In genomic region chr8:91383811-91384210, GRCm38 (mm10) we compare ENCODE assay signal across 14 mouse cellular contexts.
DNase-seq lines count a peak whose midpoint lies in the region; ATAC-seq and TF ChIP-seq lines count a peak whose summit lies in the region.
"Had no signal": no experiment of that assay in that cellular context is flagged by ENCODE, and none has a peak within 500 bp of the region (broad histone marks: within the 10 kb centered on the region; RNA-seq: fewer than 3 reads in every experiment).

No protein-coding gene starts in this region.

- no peak overlapping the region for H3K4me2 ChIP-seq in forebrain, embryonic 11.5 days (ENCODE audit: low read depth, low read length, severe bottlenecking)
- H3K4me2 ChIP-seq in lung, embryonic 15.5 days = no peak overlapping the region
- no peak overlapping the region for H3K4me2 ChIP-seq in forebrain, embryonic 15.5 days (replicated peaks)
- H3K4me2 ChIP-seq: neural tube, embryonic 15.5 days had no signal

- TF ChIP-seq CTCF in lung, adult 2 months (IDR thresholded peaks at IDR 0.05; ENCODE audit: insufficient read depth, low read length) = no peak

- no peaks in the 10 kb centered on the region for H3K9me3 ChIP-seq in forebrain, embryonic 10.5 days
- H3K9me3 ChIP-seq in forebrain, embryonic 11.5 days (ENCODE audit: control insufficient read depth, low read length) = no peaks in the 10 kb centered on the region
- H3K9me3 ChIP-seq in lung, embryonic 15.5 days = no peaks in the 10 kb centered on the region
- H3K9me3 ChIP-seq in forebrain, embryonic 15.5 days = no peaks in the 10 kb centered on the region
- H3K9me3 ChIP-seq: limb, embryonic 10.5 days; neural tube, embryonic 15.5 days had no signal

- peaks cover 67% of the 10 kb centered on the region for H3K4me1 ChIP-seq in forebrain, embryonic 10.5 days
- H3K4me1 ChIP-seq in forebrain, embryonic 11.5 days (replicated peaks; ENCODE audit: control insufficient read depth, insufficient read depth, low read length) = peaks cover 8% of the 10 kb centered on the region; the same call in 1 of the 2 replicates
- H3K4me1 ChIP-seq in lung, embryonic 15.5 days = peaks cover 47% of the 10 kb centered on the region
- 0 out of 2 replicates have a peak, but pooled peaks cover 3% of the 10 kb centered on the region for H3K4me1 ChIP-seq in lung, adult 2 months (ENCODE audit: control insufficient read depth, insufficient read depth, low read length)
- H3K4me1 ChIP-seq in brown adipose tissue, adult 24 weeks (ENCODE audit: control insufficient read depth, insufficient read depth, insufficient read length, low read length) = peaks cover 2% of the 10 kb centered on the region; the same call in 1 of the 2 replicates
- peaks cover 27% of the 10 kb centered on the region for H3K4me1 ChIP-seq in forebrain, embryonic 15.5 days

- 28% methylated on average over 11 of the region's 11 CpGs for WGBS in forebrain, embryonic 10.5 days
- 19% methylated on average over 11 of the region's 11 CpGs for WGBS in forebrain, embryonic 11.5 days
- WGBS in lung, embryonic 15.5 days = 64% methylated on average over 11 of the region's 11 CpGs
- 79% methylated on average over 11 of the region's 11 CpGs for WGBS in lung, adult 2 months
- 12% methylated on average over 11 of the region's 11 CpGs for WGBS in forebrain, embryonic 15.5 days

- no peak overlapping the region for H3K9ac ChIP-seq in forebrain, embryonic 11.5 days (ENCODE audit: low read length)
- no peak overlapping the region for H3K9ac ChIP-seq in lung, embryonic 15.5 days
- no peak overlapping the region for H3K9ac ChIP-seq in forebrain, embryonic 15.5 days (replicated peaks)
- H3K9ac ChIP-seq: neural tube, embryonic 15.5 days had no signal

- H3K4me3 ChIP-seq in forebrain, embryonic 10.5 days = no peak overlapping the region
- no peak overlapping the region for H3K4me3 ChIP-seq in forebrain, embryonic 11.5 days (ENCODE audit: low read depth, low read length)
- H3K4me3 ChIP-seq in lung, embryonic 15.5 days = no peak overlapping the region
- no peak overlapping the region for H3K4me3 ChIP-seq in lung, adult 2 months (replicated peaks; ENCODE audit: extremely low read depth, low read depth, low read length)
- no peak overlapping the region for H3K4me3 ChIP-seq in brown adipose tissue, adult 24 weeks (ENCODE audit: insufficient read depth, low read depth, low read length)
- no peak overlapping the region for H3K4me3 ChIP-seq in forebrain, embryonic 15.5 days
- H3K4me3 ChIP-seq: limb, embryonic 10.5 days; neural tube, embryonic 15.5 days had no signal

- ATAC-seq in forebrain, embryonic 11.5 days (replicated peaks; ENCODE audit: low FRiP score) = no peak
- ATAC-seq in lung, embryonic 15.5 days (ENCODE audit: borderline replicate concordance, extremely low read depth, low FRiP score, low TSS enrichment) = no peak
- ATAC-seq in forebrain, embryonic 15.5 days (replicated peaks) = no peak

- TF ChIP-seq POLR2A in lung, adult 2 months (IDR thresholded peaks at IDR 0.05; ENCODE audit: borderline replicate concordance, extremely low read depth, low read depth, low read length) = no peak

- H3K27ac ChIP-seq in forebrain, embryonic 10.5 days = peak overlapping the region; percentile 17; the same call in 1 of the 2 replicates
- H3K27ac ChIP-seq in forebrain, embryonic 11.5 days (ENCODE audit: low read depth, low read length) = no peak overlapping the region
- H3K27ac ChIP-seq in lung, embryonic 15.5 days = peak overlapping the region; percentile 37; the same call in 1 of the 2 replicates
- 0 out of 2 replicates have a peak overlapping the region, but pooled peaks have one; percentile 14 for H3K27ac ChIP-seq in brown adipose tissue, adult 24 weeks (replicated peaks; ENCODE audit: low read depth, low read length)
- H3K27ac ChIP-seq in forebrain, embryonic 15.5 days (replicated peaks) = 0 out of 2 replicates have a peak overlapping the region, but pooled peaks have one; percentile 23
- H3K27ac ChIP-seq: limb, embryonic 10.5 days; neural tube, embryonic 15.5 days had no signal

- peaks cover 38% of the 10 kb centered on the region for H3K27me3 ChIP-seq in forebrain, embryonic 10.5 days (ENCODE audit: poor library complexity, severe bottlenecking)
- no peaks in the 10 kb centered on the region for H3K27me3 ChIP-seq in forebrain, embryonic 11.5 days (ENCODE audit: control insufficient read depth, insufficient read depth, low read length)
- no peaks in the 10 kb centered on the region for H3K27me3 ChIP-seq in lung, embryonic 15.5 days
- H3K27me3 ChIP-seq in forebrain, embryonic 15.5 days = no peaks in the 10 kb centered on the region

- no peak for DNase-seq in forebrain, embryonic 10.5 days (ENCODE audit: extremely low spot score, low spot score)
- no peak for DNase-seq in forebrain, embryonic 11.5 days (ENCODE audit: low spot score)
- no peak for DNase-seq in lung, adult 2 months
- DNase-seq in spleen, postnatal 14 days (ENCODE audit: low spot score in 2 of 2) = no peak
- no peak for DNase-seq in neural tube, embryonic 10.5 days (ENCODE audit: extremely low spot score, low spot score)
- DNase-seq: adrenal gland, adult 2 months; cerebellum, adult 9-11 months; kidney, postnatal 14 days; lung, postnatal 36 days had no signal

- no peaks in the 10 kb centered on the region for H3K36me3 ChIP-seq in forebrain, embryonic 10.5 days (replicated peaks)
- no peaks in the 10 kb centered on the region for H3K36me3 ChIP-seq in forebrain, embryonic 11.5 days (ENCODE audit: control insufficient read depth, insufficient read depth, low read length)
- H3K36me3 ChIP-seq in lung, embryonic 15.5 days = no peaks in the 10 kb centered on the region
- H3K36me3 ChIP-seq in forebrain, embryonic 15.5 days = no peaks in the 10 kb centered on the region
- H3K36me3 ChIP-seq: limb, embryonic 10.5 days; neural tube, embryonic 15.5 days had no signal
